Mouse (Mus musculus) C2C12 (cell line): ENCODE measurements around the gene Cog4.

Experiments
- CTCF ChIP-seq: IDR thresholded peaks from one replicate; pipeline ENCODE4 v1.5.1; 2011; ENCODE audit not compliant: control insufficient read depth, insufficient read depth, insufficient read length
- MAX ChIP-seq: IDR thresholded peaks from one replicate; pipeline ENCODE4 v1.6.1; 2011; ENCODE audit warnings: mild to moderate bottlenecking, control low read depth
- USF1 ChIP-seq: IDR thresholded peaks from one replicate; pipeline ENCODE4 v1.6.1; 2011; ENCODE audit warnings: low read depth, mild to moderate bottlenecking, control low read depth, moderate library complexity

DNA sequence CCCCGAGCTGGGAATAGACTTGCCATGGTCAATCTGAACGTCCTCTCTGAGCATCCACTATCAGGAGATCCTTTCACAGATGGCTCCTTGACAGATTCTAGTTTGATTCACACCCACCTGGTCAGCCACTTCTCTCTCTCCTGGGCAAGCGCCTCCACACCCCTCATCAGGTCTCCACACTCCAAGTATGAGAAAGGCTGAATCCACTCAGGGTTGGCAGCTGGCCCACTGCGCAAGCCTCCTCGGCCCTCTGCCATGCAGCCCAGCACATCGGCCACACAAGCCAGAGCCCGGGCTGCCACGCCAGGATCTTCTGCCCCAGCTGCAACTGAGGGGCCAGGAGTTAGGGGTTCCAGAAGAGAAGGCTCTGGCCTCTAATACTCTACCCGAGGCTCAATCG lies 41.2 kb downstream of the Cog4 start:
- TF ChIP-seq CTCF (no peak), USF1 (no peak), MAX (no peak)
